Mouse (Mus musculus) kidney, adult 8-10 months (tissue): Measurements from ENCODE around the gene Gm10577.
A peak's percentile ranks its signal among the peaks of the same experiment; 100 is the strongest.

ENCODE experiments used
- DNase-seq, 2 experiments: peaks; one replicate each; pipeline ENCODE4 v3.0.0; 2022

Gene Gm10577

GRCm38 (mm10) chr4:100994442-100995255, 25.8 kb downstream of the Gm10577 start:
- no peak for DNase-seq

DNA sequence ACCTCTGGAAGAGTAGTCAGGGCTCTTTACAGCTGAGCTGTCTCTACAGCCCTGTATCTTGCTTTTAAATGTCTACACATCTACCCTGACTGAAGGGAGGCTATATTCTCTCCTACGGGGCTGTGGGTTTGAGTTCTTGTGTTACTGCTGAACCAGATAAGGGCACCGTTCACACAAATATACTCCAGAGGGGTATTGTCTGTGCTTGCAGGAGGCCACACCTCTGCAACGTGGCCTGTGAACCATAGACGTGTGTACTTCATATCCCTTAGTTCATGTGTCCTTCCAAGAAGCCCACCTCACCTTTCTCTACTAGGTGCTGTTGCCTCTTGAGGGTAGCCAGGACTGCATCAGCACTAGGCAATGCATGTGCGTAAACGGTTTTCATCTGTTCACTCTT, 28.4 kb downstream of the Gm10577 start:
- no peak for DNase-seq

DNA sequence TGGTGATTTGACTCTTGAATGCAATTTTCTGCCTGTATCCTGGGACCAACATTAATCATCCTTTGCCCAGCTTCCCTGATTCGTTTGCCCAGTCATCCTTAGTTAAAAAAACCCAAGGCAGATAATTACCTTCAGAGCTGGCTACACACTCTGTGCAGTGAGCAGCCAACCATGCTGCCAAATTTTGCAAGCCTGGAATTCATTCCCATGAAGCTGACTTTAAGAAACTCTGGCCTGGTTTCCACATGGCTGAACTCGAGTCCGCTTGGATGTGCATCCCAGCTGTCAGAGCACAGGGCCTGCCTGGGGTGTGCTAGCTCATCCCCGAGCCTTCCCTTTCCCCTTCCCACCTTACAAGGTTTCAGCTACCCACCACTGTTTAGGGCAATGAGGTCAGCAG, 29.5 kb downstream of the Gm10577 start:
- DNase-seq = peak; percentile 73 to 74

DNA sequence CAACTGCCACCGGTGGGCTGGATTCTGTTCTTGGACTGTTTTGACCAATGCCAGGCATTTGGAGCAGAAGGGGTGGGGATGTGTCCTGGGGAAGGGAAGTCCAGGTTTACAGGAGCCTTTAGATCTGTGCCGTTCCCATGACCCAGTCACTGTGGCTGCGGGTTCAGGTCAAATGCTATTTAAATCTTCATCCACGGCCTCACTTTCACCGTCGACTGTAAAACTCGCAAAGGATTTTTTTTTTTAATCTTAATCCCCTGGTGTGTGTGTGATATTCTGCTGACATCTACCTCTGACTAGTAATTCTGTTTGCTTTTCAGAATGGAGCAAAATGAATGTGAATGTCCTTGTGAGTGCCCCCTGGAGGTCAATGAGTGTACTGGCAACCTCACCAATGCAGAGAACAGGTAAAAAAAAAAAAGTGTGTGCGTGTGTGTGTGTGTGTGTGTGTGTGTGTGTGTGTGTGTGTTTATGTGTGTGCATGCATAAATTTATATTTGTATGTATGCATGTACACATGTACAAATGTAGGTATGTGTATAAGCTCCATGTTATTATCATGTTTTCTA, 32.2 kb downstream of the Gm10577 start:
- DNase-seq = peak; percentile 13 to 16

DNA sequence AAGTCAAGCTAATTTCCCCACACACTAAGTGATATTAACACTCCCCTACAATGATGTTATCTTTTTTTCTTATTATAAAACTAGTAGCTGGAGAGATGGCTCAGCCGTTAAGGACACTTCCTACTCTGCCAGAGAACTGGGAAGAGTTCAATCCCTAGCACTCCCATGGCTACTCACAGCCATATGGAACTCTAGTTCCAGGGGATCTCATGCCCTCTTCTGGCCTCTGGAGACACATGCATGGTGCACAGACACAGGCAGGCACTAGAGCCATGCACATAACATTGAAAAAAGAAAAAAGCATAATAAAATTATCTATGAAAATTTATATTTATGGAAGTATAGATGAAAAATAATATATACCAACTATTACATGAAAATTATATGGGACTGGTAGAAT, 33.3 kb downstream of the Gm10577 start:
- DNase-seq = no peak

- no peak for DNase-seq
Observed at GRCm38 (mm10) chr4:100977522-100977921, 43.0 kb downstream of the Gm10577 start.

- no peak for DNase-seq
Observed at GRCm38 (mm10) chr4:100974455-100975035, 46.0 kb downstream of the Gm10577 start.

DNA sequence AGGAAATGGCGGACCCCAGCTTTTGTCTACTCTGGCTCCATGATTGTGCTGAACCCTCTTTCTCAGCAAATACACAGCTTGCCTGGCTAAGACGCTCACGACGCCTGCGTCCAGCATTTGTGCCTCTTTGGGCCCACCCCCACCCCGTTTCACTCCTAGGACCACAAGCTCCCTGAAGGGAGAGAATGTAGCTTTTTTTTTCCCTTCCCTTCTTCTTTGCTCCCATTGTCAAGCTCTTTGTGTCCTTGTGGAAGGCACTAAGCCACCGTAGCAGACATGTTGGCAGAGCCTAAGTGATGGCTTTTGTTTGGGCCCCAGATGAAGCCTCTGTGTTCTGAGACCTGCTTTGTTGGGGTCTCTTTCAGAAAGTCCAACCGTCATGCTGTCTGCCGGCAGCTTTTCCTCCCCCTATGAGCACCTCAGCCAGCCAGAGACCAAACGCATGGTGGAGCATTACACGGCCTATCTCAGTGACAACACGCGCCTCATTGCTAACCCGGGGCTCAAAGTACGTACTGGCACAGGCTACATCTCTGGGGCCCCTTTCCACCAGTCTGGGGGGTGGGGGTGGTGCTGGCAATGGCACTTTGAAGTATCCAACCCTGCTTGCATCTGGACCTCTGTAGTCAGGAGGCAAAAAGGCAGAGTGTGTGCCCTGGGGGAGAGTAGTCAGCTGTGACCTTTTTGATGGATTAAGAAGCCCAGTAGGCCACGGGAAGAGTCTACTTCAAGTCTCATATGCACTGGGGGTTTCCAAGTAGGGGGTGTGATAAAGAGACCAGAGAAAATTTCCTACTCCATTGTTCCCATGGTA, 46.6 kb downstream of the Gm10577 start:
- no peak for DNase-seq
